In genomic region chr8:119412735-119413498, GRCm38 (mm10) we compare ENCODE assay signal across 8 mouse cellular contexts. TPM values are rescaled to one million over a fixed set of nuclear protein-coding genes. Genes with fewer than 3 reads are reported as not detected.
DNase-seq lines count a peak whose midpoint lies in the region; ATAC-seq lines count a peak whose summit lies in the region.

No protein-coding gene starts in this region.

- ATAC-seq in common myeloid progenitor, adult 5-6 weeks (replicated peaks; ENCODE audit: low read depth, poor library complexity, severe bottlenecking): peak; percentile 88
- peak; percentile 89 for ATAC-seq in megakaryocyte-erythroid progenitor cell, adult 5-6 weeks (replicated peaks; ENCODE audit: low FRiP score, low TSS enrichment, poor library complexity, severe bottlenecking)

- intact Hi-C loops in left cerebral cortex, postnatal 25 days (cut with DNase I): loop anchor here (2.0 to 10.0 kb wide), 2 partner anchors 192 to 264 kb away; partner anchors contain the start of gene Taf1c

- peak; percentile 73 for DNase-seq in ovary, postnatal 36 days (ENCODE audit: low spot score)
- DNase-seq in ovary, adult 18-20 months (ENCODE audit: low spot score): no peak
- DNase-seq in gastrocnemius, postnatal 10 days: peak; percentile 81
- peak; percentile 89 for DNase-seq in induced T-regulatory cell, adult 2 months (ENCODE audit: low read depth)
- DNase-seq in left cerebral cortex, postnatal 25 days (ENCODE audit: low spot score in 2 of 2): peak; percentile 79 to 86
- peak; percentile 71 for DNase-seq in skeletal muscle tissue, adult 2 months (ENCODE audit: low read depth, low spot score)

RNA-seq across cellular contexts. Expression of gene Mlycd, which starts 18.2 kb away (rescaled TPM):
- total RNA-seq in common myeloid progenitor, adult 5-6 weeks (2017): 8.1 and 12.0 TPM in 2 replicates
- 10 to 100 TPM; 66.8 to 67.5 TPM for total RNA-seq in gastrocnemius, postnatal 10 days (2021)
- 10 to 100 TPM; 28.6 to 30.3 TPM for total RNA-seq in left cerebral cortex, postnatal 25 days (2021)
- total RNA-seq in megakaryocyte-erythroid progenitor cell, adult 5-6 weeks (2014; fragmentation: Nextera tagmentation): 5.9 and 9.0 TPM in 2 replicates
- total RNA-seq in megakaryocyte-erythroid progenitor cell, adult 5-6 weeks (2017): 5.8 and 6.2 TPM in 2 replicates

RNA-seq across cellular contexts. Expression of gene Osgin1, which starts 21.0 kb away (rescaled TPM):
- total RNA-seq in common myeloid progenitor, adult 5-6 weeks (2017): not detected in 2 replicates
- 1 to 10 TPM; 2.5 to 5.0 TPM for total RNA-seq in gastrocnemius, postnatal 10 days (2021)
- total RNA-seq in left cerebral cortex, postnatal 25 days (2021): 1 to 10 TPM in 1 of 2 experiments, under 1 TPM in 1; 0.55 to 1.0 TPM
- 0.15 TPM in 1 of 2 replicates, not detected in the other for total RNA-seq in megakaryocyte-erythroid progenitor cell, adult 5-6 weeks (2014; fragmentation: Nextera tagmentation)
- not detected in 2 replicates for total RNA-seq in megakaryocyte-erythroid progenitor cell, adult 5-6 weeks (2017)

RNA-seq across cellular contexts. Expression of gene Necab2, which starts 33.6 kb away (rescaled TPM):
- total RNA-seq in common myeloid progenitor, adult 5-6 weeks (2017): not detected in 2 replicates
- total RNA-seq in gastrocnemius, postnatal 10 days (2021): under 1 TPM; 0.38 to 0.73 TPM
- total RNA-seq in left cerebral cortex, postnatal 25 days (2021): 10 to 100 TPM; 59.0 to 73.8 TPM
- not detected in 2 replicates for total RNA-seq in megakaryocyte-erythroid progenitor cell, adult 5-6 weeks (2014; fragmentation: Nextera tagmentation)
- not detected in 2 replicates for total RNA-seq in megakaryocyte-erythroid progenitor cell, adult 5-6 weeks (2017)

Comparison
In these comparisons a context has a peak if more than half of its experiments do, and no peak if none do; other contexts are left out.
1. RNA of gene Necab2, which starts 33.6 kb away (total RNA-seq): 59.0 to 73.8 TPM in left cerebral cortex, postnatal 25 days; 0.38 to 0.73 TPM in gastrocnemius, postnatal 10 days, not detected in common myeloid progenitor, adult 5-6 weeks and not detected in megakaryocyte-erythroid progenitor cell, adult 5-6 weeks; every median in the first group is over 10 times any median in the second.